ENCODE assay signal across 16 mouse cellular contexts in the genomic region with DNA sequence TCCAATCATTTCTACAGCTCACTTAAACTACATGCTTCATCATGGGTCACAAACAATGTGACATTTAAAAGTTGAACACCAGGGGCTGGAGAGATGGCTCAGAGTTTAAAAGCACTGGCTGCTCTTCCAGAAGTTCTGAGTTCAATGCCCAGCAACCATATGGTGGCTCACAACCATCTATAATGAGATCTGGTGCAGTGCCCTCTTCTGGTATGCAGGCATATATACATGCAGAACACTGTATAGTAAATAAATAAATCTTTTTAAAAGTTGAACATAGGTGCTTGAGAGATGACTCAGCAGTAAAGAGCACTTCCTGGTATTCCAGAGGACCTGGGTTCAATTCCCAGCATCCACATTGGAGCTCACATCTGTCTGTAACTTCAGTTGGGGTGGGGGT. TPM values are rescaled to one million over a fixed set of nuclear protein-coding genes. Genes with fewer than 3 reads are reported as not detected.
DNase-seq lines count a peak whose midpoint lies in the region; ATAC-seq and TF ChIP-seq lines count a peak whose summit lies in the region.
"Had no signal": no experiment of that assay in that cellular context is flagged by ENCODE, and none has a peak within 500 bp of the region (broad histone marks: within the 10 kb centered on the region; RNA-seq: fewer than 3 reads in every experiment).

No protein-coding gene starts in this region.

- H3K27me3 ChIP-seq in kidney, postnatal 0 days (ENCODE audit: insufficient read depth, low read length): no peaks in the 10 kb centered on the region
- H3K27me3 ChIP-seq in kidney, embryonic 14.5 days (ENCODE audit: control insufficient read depth, insufficient read depth, low read length): no peaks in the 10 kb centered on the region
- no peaks in the 10 kb centered on the region for H3K27me3 ChIP-seq in E14TG2a.4 (ENCODE audit: insufficient read depth, low read length)
- H3K27me3 ChIP-seq: forebrain, embryonic 13.5 days; limb, embryonic 12.5 days had no signal

- no peaks in the 10 kb centered on the region for H3K9me3 ChIP-seq in kidney, postnatal 0 days (replicated peaks; ENCODE audit: low read length)
- H3K9me3 ChIP-seq in kidney, embryonic 14.5 days (ENCODE audit: control insufficient read depth, low read length): no peaks in the 10 kb centered on the region
- no peaks in the 10 kb centered on the region for H3K9me3 ChIP-seq in E14TG2a.4 (ENCODE audit: low read length)
- H3K9me3 ChIP-seq: G1E had no signal

- H3K36me3 ChIP-seq in kidney, postnatal 0 days (ENCODE audit: insufficient read depth, low read length): no peaks in the 10 kb centered on the region
- no peaks in the 10 kb centered on the region for H3K36me3 ChIP-seq in kidney, embryonic 14.5 days (ENCODE audit: control insufficient read depth, insufficient read depth, low read length)
- H3K36me3 ChIP-seq in E14TG2a.4 (ENCODE audit: insufficient read depth, low read length): no peaks in the 10 kb centered on the region
- H3K36me3 ChIP-seq: limb, embryonic 12.5 days had no signal

- no peaks in the 10 kb centered on the region for H3K4me1 ChIP-seq in kidney, postnatal 0 days (replicated peaks; ENCODE audit: insufficient read depth, low read length)
- no peaks in the 10 kb centered on the region for H3K4me1 ChIP-seq in kidney, embryonic 14.5 days (ENCODE audit: control insufficient read depth, insufficient read depth, low read length)
- peaks cover 20% of the 10 kb centered on the region for H3K4me1 ChIP-seq in E14TG2a.4 (replicated peaks; ENCODE audit: low read depth, low read length)
- H3K4me1 ChIP-seq: forebrain, embryonic 13.5 days had no signal

- peak; percentile 36; the same call in 1 of the 2 replicates for TF ChIP-seq CTCF in kidney, postnatal 0 days (IDR thresholded peaks at IDR 0.05; ENCODE audit: low read depth)
- 0 out of 2 replicates have a peak, but pooled peaks have one; percentile 3 for TF ChIP-seq CTCF in E14TG2a.4 (conservative IDR thresholded peaks at IDR 0.05; ENCODE audit: low read length)

- no peak overlapping the region for H3K9ac ChIP-seq in kidney, postnatal 0 days (ENCODE audit: low read depth, low read length)
- H3K9ac ChIP-seq in kidney, embryonic 14.5 days (ENCODE audit: low read depth, low read length): no peak overlapping the region
- H3K9ac ChIP-seq: forebrain, embryonic 13.5 days; limb, embryonic 12.5 days had no signal

- DNase-seq in kidney, postnatal 0 days (ENCODE audit: low spot score): no peak
- peak; percentile 47 for DNase-seq in 3T3-L1 (ENCODE audit: low read depth, low spot score)
- DNase-seq in cerebellum, postnatal 25 days: no peak
- DNase-seq in frontal cortex, postnatal 14 days (ENCODE audit: low spot score in 2 of 2): no peak
- DNase-seq in adrenal gland, adult 18-20 months (ENCODE audit: low spot score in 2 of 2): no peak
- DNase-seq: cerebellum, postnatal 36 days; gastrocnemius, postnatal 25 days; heart, postnatal 10 days had no signal

- H3K4me3 ChIP-seq in kidney, postnatal 0 days (replicated peaks; ENCODE audit: low read depth, low read length): no peak overlapping the region
- H3K4me3 ChIP-seq in kidney, embryonic 14.5 days (ENCODE audit: low read length): no peak overlapping the region
- H3K4me3 ChIP-seq in E14TG2a.4 (replicated peaks; ENCODE audit: low read length): no peak overlapping the region
- H3K4me3 ChIP-seq: forebrain, embryonic 13.5 days; limb, embryonic 12.5 days had no signal

- ATAC-seq in kidney, postnatal 0 days (replicated peaks; ENCODE audit: low FRiP score, low read depth): no peak
- no peak for ATAC-seq in kidney, embryonic 14.5 days (ENCODE audit: low FRiP score, low TSS enrichment)
- ATAC-seq in granulocyte monocyte progenitor cell, adult 5-6 weeks (replicated peaks; ENCODE audit: poor library complexity, severe bottlenecking): 0 out of 2 replicates have a peak, but pooled peaks have one; percentile 40
- ATAC-seq: forebrain, embryonic 13.5 days; hindbrain, postnatal 0 days had no signal

- H3K4me2 ChIP-seq in kidney, postnatal 0 days (ENCODE audit: low read length): no peak overlapping the region
- no peak overlapping the region for H3K4me2 ChIP-seq in kidney, embryonic 14.5 days (replicated peaks; ENCODE audit: low read depth, low read length)
- H3K4me2 ChIP-seq: forebrain, embryonic 13.5 days; limb, embryonic 12.5 days; midbrain, embryonic 11.5 days had no signal

- no peak overlapping the region for H3K27ac ChIP-seq in kidney, postnatal 0 days
- H3K27ac ChIP-seq in kidney, embryonic 14.5 days (ENCODE audit: low read depth, low read length): no peak overlapping the region
- H3K27ac ChIP-seq: forebrain, embryonic 13.5 days; hindbrain, postnatal 0 days; limb, embryonic 12.5 days had no signal

RNA-seq across cellular contexts. Expression of a gene that starts 54.0 kb away (rescaled TPM):
- 94.9 and 102 TPM in 2 replicates for polyA plus RNA-seq in kidney, postnatal 0 days (2015; fragmentation: Nextera tagmentation; extraction: Ambion mirVana)
- polyA plus RNA-seq in kidney, embryonic 14.5 days (2014; fragmentation: Nextera tagmentation; extraction: Ambion mirVana): 78.0 and 95.8 TPM in 2 replicates
- 90.1 and 111 TPM in 2 replicates for total RNA-seq in granulocyte monocyte progenitor cell, adult 5-6 weeks (2014; fragmentation: Nextera tagmentation)
- 221 and 228 TPM in 2 replicates for total RNA-seq in granulocyte monocyte progenitor cell, adult 5-6 weeks (2017)
- 10 to 100 TPM; 55.9 to 72.4 TPM for total RNA-seq in adrenal gland, adult 18-20 months (2021)
